Mouse (Mus musculus) CH12.LX (cell line): ENCODE measurements at regions not wholly inside any gene's neighbourhood (a gene's known extent, or its start where the extent isn't known, plus 50 kb on each side); places are given as distances from the start of the nearest gene placed in this dataset.

Source experiments
- DNase-seq: peaks from one replicate; pipeline ENCODE4 v3.0.0-alpha.2; 2013; ENCODE audit errors: extremely low read depth
- H3K27ac ChIP-seq: 2 replicates; pipeline ENCODE4 v1.5.1; 2012; ENCODE audit warnings: low read depth, mild to moderate bottlenecking, control low read depth, moderate library complexity; ENCODE audit not compliant: insufficient read depth
- H3K27me3 ChIP-seq: replicated peaks from 2 replicates; pipeline ENCODE3; 2012; ENCODE audit warnings: inconsistent platforms
- H3K36me3 ChIP-seq, 2 experiments: replicated peaks in 1 of 2; 2 replicates each; pipeline versions ENCODE3 to v1.6.1; 2012; ENCODE audit warnings: inconsistent platforms in 1 of 2, low read length in 1 of 2, mild to moderate bottlenecking in 1 of 2, mixed read lengths in 1 of 2, moderate library complexity in 1 of 2; ENCODE audit not compliant: control insufficient read depth in 1 of 2, insufficient read depth in 1 of 2
- H3K4me1 ChIP-seq, 2 experiments: 2 replicates each; pipeline ENCODE4 v1.6.1; 2012; ENCODE audit warnings: inconsistent platforms in 1 of 2, moderate library complexity in 1 of 2; ENCODE audit not compliant: insufficient read depth in 2 of 2, control insufficient read depth in 1 of 2
- H3K4me2 ChIP-seq: 2 replicates; pipeline ENCODE4 v1.6.1; 2012; ENCODE audit warnings: low read depth, mild to moderate bottlenecking, control low read depth; ENCODE audit not compliant: poor library complexity, insufficient read depth, severe bottlenecking
- H3K4me3 ChIP-seq, 3 experiments: fragments of 150-350 bp in 1 of 3; sonication (generic) in 1 of 3; replicated peaks in 1 of 3; 2 replicates each; pipeline versions ENCODE3 to v1.5.1; 2011 to 2012; ENCODE audit warnings: low read depth in 2 of 3, low read length in 2 of 3, mild to moderate bottlenecking in 2 of 3, moderate library complexity in 2 of 3, control low read depth in 1 of 3, improper control_type of control experiment in 1 of 3, inconsistent platforms in 1 of 3, mixed read lengths in 1 of 3; ENCODE audit not compliant: poor library complexity in 1 of 3
- H3K79me2 ChIP-seq: replicated peaks from 2 replicates; pipeline ENCODE4 v1.6.1; 2012; ENCODE audit warnings: mild to moderate bottlenecking, moderate library complexity; ENCODE audit not compliant: control insufficient read depth, poor library complexity, insufficient read depth, severe bottlenecking; ENCODE audit errors: extremely low read depth
- H3K9ac ChIP-seq: 2 replicates; pipeline ENCODE4 v1.6.1; 2012; ENCODE audit warnings: low read depth, mild to moderate bottlenecking, control low read depth, moderate library complexity; ENCODE audit not compliant: insufficient read depth
- H3K9me3 ChIP-seq: replicated peaks from 2 replicates; pipeline ENCODE3; 2012; ENCODE audit warnings: low read length, inconsistent platforms, mixed read lengths
- CHD1 ChIP-seq: IDR thresholded peaks from 2 replicates; pipeline ENCODE4 v1.6.1; 2012; ENCODE audit warnings: low read depth, low read length, improper control_type of control experiment, inconsistent platforms
- CTCF ChIP-seq, 2 experiments: IDR thresholded peaks in 1 of 2; conservative IDR thresholded peaks in 1 of 2; 2 replicates each; pipeline ENCODE4 v1.5.1; 2011 to 2012; ENCODE audit warnings: low read depth in 2 of 2, low read length in 2 of 2, improper control_type of control experiment in 1 of 2, inconsistent platforms in 1 of 2, mild to moderate bottlenecking in 1 of 2, moderate library complexity in 1 of 2
- E2F4 ChIP-seq: IDR thresholded peaks from 2 replicates; pipeline ENCODE4 v1.6.1; 2011; ENCODE audit warnings: low read depth, low read length, improper control_type of control experiment; ENCODE audit not compliant: insufficient replicate concordance
- ELF1 ChIP-seq: IDR thresholded peaks from 2 replicates; pipeline ENCODE4 v1.6.1; 2014; ENCODE audit warnings: low read depth, mild to moderate bottlenecking, inconsistent platforms, low read length, improper control_type of control experiment
- EP300 ChIP-seq: IDR thresholded peaks from 2 replicates; pipeline ENCODE4 v1.6.1; 2011; ENCODE audit warnings: low read length, improper control_type of control experiment
- ETS1 ChIP-seq: conservative IDR thresholded peaks from 2 replicates; pipeline ENCODE4 v1.6.1; 2012; ENCODE audit warnings: low read depth, mild to moderate bottlenecking, inconsistent platforms, low read length, improper control_type of control experiment, moderate library complexity
- HCFC1 ChIP-seq: IDR thresholded peaks from 2 replicates; pipeline ENCODE4 v1.6.1; 2012; ENCODE audit warnings: low read depth, mild to moderate bottlenecking, inconsistent platforms, low read length, improper control_type of control experiment
- JUND ChIP-seq: conservative IDR thresholded peaks from 2 replicates; pipeline ENCODE4 v1.6.1; 2011; ENCODE audit warnings: low read depth, low read length, improper control_type of control experiment
- KAT2A ChIP-seq: IDR thresholded peaks from 2 replicates; pipeline ENCODE4 v1.6.1; 2012; ENCODE audit warnings: low read length, improper control_type of control experiment, inconsistent platforms; ENCODE audit not compliant: insufficient replicate concordance
- MAFK ChIP-seq: IDR thresholded peaks from 2 replicates; pipeline ENCODE4 v1.6.1; 2011; ENCODE audit warnings: low read length, improper control_type of control experiment; ENCODE audit not compliant: insufficient replicate concordance
- MAZ ChIP-seq: IDR thresholded peaks from 2 replicates; pipeline ENCODE4 v1.6.1; 2012; ENCODE audit warnings: low read depth, mild to moderate bottlenecking, inconsistent platforms, low read length, improper control_type of control experiment, moderate library complexity
- MXI1 ChIP-seq: IDR thresholded peaks from 2 replicates; pipeline ENCODE4 v1.6.1; 2011; ENCODE audit warnings: mild to moderate bottlenecking, low read depth, low read length, improper control_type of control experiment
- NELFE ChIP-seq: IDR thresholded peaks from 2 replicates; pipeline ENCODE4 v1.6.1; 2011; ENCODE audit warnings: low read depth, low read length, improper control_type of control experiment
- PAX5 ChIP-seq: IDR thresholded peaks from 2 replicates; pipeline ENCODE4 v1.6.1; 2012; ENCODE audit warnings: low read length, inconsistent platforms, mixed read lengths
- RCOR1 ChIP-seq: conservative IDR thresholded peaks from 2 replicates; pipeline ENCODE4 v1.6.1; 2012; ENCODE audit warnings: low read depth, mild to moderate bottlenecking, inconsistent platforms, low read length, improper control_type of control experiment
- SMC3 ChIP-seq: IDR thresholded peaks from 2 replicates; pipeline ENCODE4 v1.6.1; 2011; ENCODE audit warnings: low read depth, low read length, improper control_type of control experiment
- TCF12 ChIP-seq: IDR thresholded peaks from 2 replicates; pipeline ENCODE4 v1.6.1; 2014; ENCODE audit warnings: low read depth, mild to moderate bottlenecking, inconsistent platforms, low read length, improper control_type of control experiment
- UBTF ChIP-seq: IDR thresholded peaks from 2 replicates; pipeline ENCODE4 v1.6.1; 2012; ENCODE audit warnings: low read depth, mild to moderate bottlenecking, inconsistent platforms, low read length, improper control_type of control experiment, moderate library complexity
- USF1 ChIP-seq: IDR thresholded peaks from 2 replicates; pipeline ENCODE4 v1.6.1; 2014; ENCODE audit warnings: low read depth, mild to moderate bottlenecking, inconsistent platforms, low read length, improper control_type of control experiment
- ZC3H11A ChIP-seq: IDR thresholded peaks from 2 replicates; pipeline ENCODE4 v1.6.1; 2012; ENCODE audit warnings: low read depth, mild to moderate bottlenecking, inconsistent platforms, low read length, improper control_type of control experiment
- ZMIZ1 ChIP-seq: IDR thresholded peaks from 2 replicates; pipeline ENCODE4 v1.6.1; 2012; ENCODE audit warnings: low read depth, mild to moderate bottlenecking, inconsistent platforms, low read length, improper control_type of control experiment
- ZNF384 ChIP-seq: IDR thresholded peaks from 2 replicates; pipeline ENCODE4 v1.6.1; 2012; ENCODE audit warnings: low read depth, low read length, improper control_type of control experiment, inconsistent platforms
- dilution Hi-C: fragments of 300-500 bp; cut with MboI; formaldehyde crosslinking; loops from 2 replicates; pipeline ENCODE4 v1.14.3; 2020; ENCODE audit warnings: low sequenced_read_pairs; ENCODE audit not compliant: extremely low pct_unique_long_range_greater_than_20kb, extremely low pct_ligation_motif_present
- in situ Hi-C: fragments of 300-500 bp; cut with MboI; formaldehyde crosslinking; loops from 3 replicates; pipeline ENCODE4 v1.14.3; 2019; ENCODE audit warnings: low sequenced_read_pairs, low pct_ligation_motif_present, low pct_unique_long_range_greater_than_20kb, mixed read lengths

DNA sequence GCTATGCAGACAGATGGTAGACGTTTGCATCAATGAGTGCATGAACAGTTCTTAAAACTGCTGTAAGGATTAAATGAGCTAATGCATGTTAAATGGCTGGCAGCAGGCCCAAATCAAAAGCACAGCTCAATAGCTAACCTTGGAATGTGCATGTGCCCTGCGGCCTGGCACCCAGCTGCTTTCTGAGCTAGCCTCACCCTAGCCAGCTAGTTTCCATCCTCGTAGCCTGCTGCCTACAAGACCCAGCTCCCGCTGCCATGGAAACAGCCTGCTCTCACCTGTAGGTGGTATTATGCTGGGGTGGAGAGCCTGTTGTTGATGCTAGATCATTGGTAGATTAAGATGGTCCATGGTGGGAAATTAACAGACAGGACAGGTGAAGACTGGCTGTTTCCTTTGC, 63.8 kb upstream of the Pja1 start:
- no peak for DNase-seq
- no peak overlapping the region for H3K9ac ChIP-seq
- H3K36me3 ChIP-seq = no peaks in the 10 kb centered on the region
- H3K79me2 ChIP-seq = no peaks in the 10 kb centered on the region
- no peaks in the 10 kb centered on the region for H3K27me3 ChIP-seq
- H3K27ac ChIP-seq = no peak overlapping the region
- TF ChIP-seq UBTF (no peak), JUND (no peak), ZNF384 (no peak), PAX5 (no peak), SMC3 (no peak), MXI1 (no peak), KAT2A (no peak), RCOR1 (no peak), MAFK (no peak), HCFC1 (no peak), NELFE (no peak), ETS1 (no peak), EP300 (no peak), TCF12 (no peak), CTCF (conservative IDR thresholded peaks at IDR 0.05 in 1 of 2, IDR thresholded peaks at IDR 0.05 in 1 of 2; ENCODE audit: low read depth in 2 of 2, low read length in 2 of 2) (no peak), CHD1 (no peak), ZC3H11A (no peak), MAZ (no peak), ZMIZ1 (no peak), USF1 (no peak)
- H3K4me3 ChIP-seq = no peak overlapping the region
- dilution Hi-C loops (no loop called here), in situ Hi-C loops (no loop called here)
- no peaks in the 10 kb centered on the region for H3K9me3 ChIP-seq
- no peak overlapping the region for H3K4me2 ChIP-seq
- no peaks in the 10 kb centered on the region; a peak in 1 of 4 replicates for H3K4me1 ChIP-seq

DNA sequence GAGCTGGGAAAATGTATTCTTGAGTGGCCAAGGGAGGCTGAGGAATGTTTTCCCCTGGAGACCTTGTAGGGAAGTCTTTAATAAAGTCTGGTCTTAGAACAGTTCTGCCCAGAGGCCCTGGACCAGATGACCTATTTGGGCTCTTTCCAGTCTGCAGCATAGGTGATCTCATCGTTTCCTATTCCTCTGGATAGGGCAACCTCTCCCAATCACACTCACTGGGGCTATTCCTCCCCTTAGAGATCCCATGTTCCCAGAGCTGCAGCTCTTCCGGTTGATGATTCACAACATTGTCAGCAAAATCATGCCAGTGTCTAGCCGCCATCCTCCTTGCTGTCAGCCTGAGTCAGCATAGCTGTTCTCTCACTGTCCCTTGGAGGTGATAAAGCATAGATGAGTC, 60.1 kb upstream of the Pja1 start:
- Histone ChIP-seq H3K4me2 (no peak overlapping the region), H3K4me3 (no peak overlapping the region), H3K9me3 (no peaks in the 10 kb centered on the region), H3K9ac (no peak overlapping the region), H3K4me1 (peaks cover 0 to 8% of the 10 kb centered on the region in 2 experiments; a peak in 1 of 4 replicates), H3K27me3 (no peaks in the 10 kb centered on the region), H3K79me2 (no peaks in the 10 kb centered on the region), H3K36me3 (no peaks in the 10 kb centered on the region), H3K27ac (no peak overlapping the region)
- in situ Hi-C loops (no loop called here), dilution Hi-C loops (no loop called here)
- no peak for DNase-seq
- no peak for TF ChIP-seq JUND
- TF ChIP-seq ELF1 = no peak
- no peak for TF ChIP-seq KAT2A
- TF ChIP-seq PAX5 = no peak
- TF ChIP-seq ZNF384 = no peak
- no peak for TF ChIP-seq E2F4
